Mouse (Mus musculus) lung, postnatal 0 days (tissue): ENCODE measurements around the gene Fryl.

Experiments used
- CTCF ChIP-seq: IDR thresholded peaks from 2 replicates; pipeline ENCODE4 v1.5.1; 2016; ENCODE audit warnings: antibody characterized with exemption, mild to moderate bottlenecking
- EP300 ChIP-seq: IDR thresholded peaks from 2 replicates; pipeline ENCODE4 v1.6.1; 2016; ENCODE audit warnings: antibody characterized with exemption, mild to moderate bottlenecking, control low read depth

DNA sequence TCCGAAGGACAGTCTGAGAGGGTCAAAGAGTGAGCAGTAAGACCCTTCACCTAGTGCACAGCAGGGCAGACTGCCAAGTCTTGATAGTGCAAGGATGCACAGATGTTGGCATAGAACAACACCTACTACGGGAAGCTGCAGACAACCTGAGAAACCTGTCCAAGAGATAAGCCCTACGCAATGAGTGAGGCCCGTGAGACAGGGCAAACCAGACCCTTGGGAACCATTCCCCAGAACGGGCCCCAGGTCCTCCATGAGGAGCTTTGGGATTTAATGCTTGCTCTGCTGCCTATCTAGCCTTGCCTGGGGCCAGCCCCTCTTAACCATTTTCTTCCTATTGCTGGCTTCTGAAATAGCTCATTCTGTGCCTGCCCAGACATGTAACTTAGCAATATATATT, 99.4 kb downstream of the Fryl start:
- TF ChIP-seq CTCF (no peak), EP300 (no peak)
